ENCODE assay signal across 28 mouse cellular contexts in genomic region chr8:12743390-12743789, GRCm38 (mm10).
"Had no signal": no experiment of that assay in that cellular context is flagged by ENCODE, and none has a peak within 500 bp of the region (broad histone marks: within the 10 kb centered on the region; RNA-seq: fewer than 3 reads in every experiment).

No protein-coding gene starts in this region.

- DNase-seq: gastrocnemius, postnatal 14 days; gastrocnemius, postnatal 36 days; heart, adult 11 months; heart, adult 2 months; heart, postnatal 10 days; heart, postnatal 4 days; kidney, adult 18-20 months; kidney, adult 8-10 months; kidney, postnatal 14 days; kidney, postnatal 36 days; layer of hippocampus, adult 9-11 months; layer of hippocampus, postnatal 36 days; left cerebral cortex, postnatal 4 days; liver, embryonic 13.5 days had no signal

- ATAC-seq: hindbrain, embryonic 16.5 days; inflammation-experienced regulatory T-cells, adult 6 months; intestine, embryonic 15.5 days; intestine, postnatal 0 days had no signal

- H3K4me1 ChIP-seq: heart, embryonic 10.5 days; heart, embryonic 12.5 days; hindbrain, embryonic 10.5 days; hindbrain, embryonic 12.5 days; intestine, embryonic 15.5 days; limb, embryonic 13.5 days; limb, embryonic 15.5 days; liver, embryonic 13.5 days; liver, embryonic 15.5 days had no signal

- H3K27ac ChIP-seq: heart, adult 2 months; heart, embryonic 10.5 days; hindbrain, embryonic 10.5 days; hindbrain, embryonic 12.5 days; hindbrain, embryonic 14.5 days; intestine, embryonic 15.5 days; kidney, postnatal 0 days; left cerebral cortex, adult 2 months; limb, embryonic 13.5 days; limb, embryonic 15.5 days; liver, embryonic 13.5 days; liver, embryonic 15.5 days had no signal

- H3K4me3 ChIP-seq: heart, adult 2 months; heart, embryonic 10.5 days; heart, embryonic 12.5 days; hindbrain, embryonic 10.5 days; hindbrain, embryonic 12.5 days; intestine, embryonic 15.5 days; left cerebral cortex, adult 2 months; limb, embryonic 13.5 days; limb, embryonic 15.5 days; liver, embryonic 13.5 days; liver, embryonic 15.5 days had no signal
